Mouse (Mus musculus): Measurements from ENCODE around the gene Podxl2. TPM values are rescaled to one million over a fixed set of nuclear protein-coding genes. Genes with fewer than 3 reads are reported as not detected.

Podxl2 gene
- 63.8 and 64.4 TPM in 2 replicates for polyA plus RNA-seq (2015; fragmentation: Nextera tagmentation; extraction: Ambion mirVana)

DNA sequence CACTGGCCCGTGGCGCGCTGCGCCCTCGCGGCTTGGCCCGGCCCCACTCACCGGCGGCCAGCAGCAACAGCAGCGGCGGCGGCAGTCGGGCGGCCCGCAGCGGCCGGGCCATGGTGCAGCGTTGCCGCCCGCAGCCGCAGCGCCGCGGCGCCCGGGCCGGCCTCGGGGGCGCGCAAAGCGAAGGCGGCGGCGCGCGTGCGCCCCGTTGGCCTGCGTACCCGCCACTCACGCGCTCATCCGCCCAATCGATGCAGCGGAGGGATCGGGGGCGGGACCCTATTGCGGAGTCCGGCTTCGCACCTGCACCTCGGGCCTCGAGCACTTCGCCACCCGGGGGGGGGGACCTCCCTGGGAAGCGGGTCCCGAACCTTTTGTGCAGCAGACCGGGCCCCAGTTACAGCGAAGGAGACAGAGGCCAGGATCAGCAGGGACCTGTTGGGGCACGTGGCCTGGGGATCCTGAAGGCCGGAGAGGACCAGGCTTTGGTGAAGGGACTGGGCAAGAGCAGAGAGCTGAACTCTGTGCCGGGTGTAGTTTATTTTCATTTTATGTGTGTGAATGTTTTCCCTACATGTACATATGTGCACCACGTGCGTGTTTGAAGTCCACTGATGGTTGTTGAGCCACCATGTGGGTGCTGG lies at the start of gene Podxl2:
Gene Podxl2 (minus strand): TSS at position 177 of the 641 bp plus-strand sequence.

DNA sequence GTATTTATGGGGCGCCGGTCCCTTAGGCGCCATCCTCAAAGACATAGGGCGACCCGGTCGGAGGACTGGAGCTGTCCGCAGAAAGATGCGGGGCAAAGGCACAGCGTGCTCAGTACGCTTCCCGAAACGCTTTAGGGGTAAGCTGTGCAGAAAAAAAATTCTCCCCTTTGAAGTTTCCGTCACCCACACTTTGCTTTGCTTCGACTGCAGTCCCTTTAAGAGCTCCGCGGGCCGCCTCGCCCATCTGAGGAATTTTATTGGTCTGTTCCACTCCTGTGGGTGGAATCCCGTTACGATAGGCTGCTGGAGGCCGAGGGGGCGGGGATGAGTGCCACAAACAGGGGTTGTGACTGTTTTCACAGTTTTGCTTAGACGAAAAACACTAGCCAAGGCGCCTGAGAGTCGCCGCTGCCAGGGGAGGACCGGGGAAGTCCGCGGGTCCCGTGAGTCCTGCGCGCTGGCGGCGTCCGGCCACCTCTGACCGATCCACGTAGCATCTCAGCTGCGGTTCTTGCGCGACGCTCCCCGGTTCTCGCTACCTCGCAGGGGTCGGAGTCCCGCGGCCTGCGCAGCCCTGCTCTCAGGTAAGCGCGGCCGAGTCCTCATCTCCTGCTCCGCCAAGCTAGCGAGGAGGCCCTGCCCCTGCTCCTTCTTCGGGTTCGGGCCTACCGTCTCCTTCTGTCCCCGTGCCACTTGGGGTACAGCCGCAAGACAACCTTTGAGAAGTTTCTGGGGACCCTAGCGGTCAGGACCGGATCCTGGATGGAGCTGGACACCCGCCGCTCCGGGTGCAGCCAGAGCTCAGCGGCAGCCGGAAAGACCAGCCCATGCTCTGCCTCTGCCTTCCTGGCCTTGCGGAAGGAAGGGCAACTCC lies 27.3 kb upstream of the Podxl2 start, which contains the start of gene Tpra1:
Gene Tpra1 (plus strand): TSS at position 305 of the 874 bp plus-strand sequence.

DNA sequence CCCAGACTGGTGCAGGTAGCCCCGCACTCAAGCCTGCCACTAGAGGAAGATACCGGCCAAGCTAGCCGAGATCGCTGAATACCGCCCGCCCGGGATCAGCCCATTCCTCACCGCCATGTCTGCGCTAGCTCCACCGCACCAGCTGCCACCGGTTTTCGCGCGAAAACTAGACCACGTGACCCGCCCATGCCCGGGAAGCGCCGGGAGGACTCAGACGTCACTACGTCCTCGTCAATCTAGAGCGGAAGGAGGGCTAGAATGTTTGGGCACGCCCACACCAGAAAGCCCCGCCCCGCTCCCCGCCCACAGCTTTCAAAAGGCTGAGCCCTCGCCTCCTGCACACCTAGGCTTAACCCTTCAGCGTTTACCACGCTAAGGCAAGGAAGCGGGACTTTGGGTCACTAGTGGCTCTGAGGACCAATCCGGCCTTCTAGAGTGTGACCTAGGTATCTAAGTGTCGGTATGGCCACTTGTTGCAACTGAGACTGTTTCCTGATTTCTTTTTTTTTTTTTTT lies 23.7 kb upstream of the Podxl2 start, which contains the start of gene Mcm2:
Gene Mcm2 (minus strand): TSS at position 247 of the 515 bp plus-strand sequence.

GRCm38 (mm10) chr6:88841781-88842689 lies 32.8 kb downstream of the Podxl2 start, which contains the start of gene Abtb1:
TSS of gene Abtb1 (minus strand) at chr6:88841984.

Other genes starting within 250 kb of the Podxl2 start
- 17.9 and 24.5 TPM in 2 replicates for gene Kbtbd12, start 237.1 kb downstream of the Podxl2 start, polyA plus RNA-seq (2015; fragmentation: Nextera tagmentation; extraction: Ambion mirVana)
- 80.0 and 140 TPM in 2 replicates for gene Mgll, start 150.6 kb downstream of the Podxl2 start, polyA plus RNA-seq (2015; fragmentation: Nextera tagmentation; extraction: Ambion mirVana)
- 28.1 and 32.9 TPM in 2 replicates for gene Abtb1, start 33.1 kb downstream of the Podxl2 start, polyA plus RNA-seq (2015; fragmentation: Nextera tagmentation; extraction: Ambion mirVana)
- gene Mcm2, start 23.7 kb upstream of the Podxl2 start, polyA plus RNA-seq (2015; fragmentation: Nextera tagmentation; extraction: Ambion mirVana) = 17.0 and 20.8 TPM in 2 replicates
- gene Tpra1, start 27.2 kb upstream of the Podxl2 start, polyA plus RNA-seq (2015; fragmentation: Nextera tagmentation; extraction: Ambion mirVana) = 31.1 and 38.2 TPM in 2 replicates